Mouse (Mus musculus) left cerebral cortex, adult 2 months (tissue): ENCODE data around the gene Zfp661. TPM values are rescaled to one million over a fixed set of nuclear protein-coding genes. Genes with fewer than 3 reads are reported as not detected.
A peak's percentile ranks its signal among the peaks of the same experiment; 100 is the strongest.

Source experiments
- DNase-seq, 2 experiments: peaks; one replicate each; pipeline ENCODE4 v3.0.0; 2021 to 2022; ENCODE audit warnings: low spot score in 2 of 2, mixed read lengths in 1 of 2; ENCODE audit errors: extremely low spot score in 1 of 2
- H3K27ac ChIP-seq: fragments of 200-600 bp; 2 replicates; pipeline ENCODE4 v1.8.1; 2022
- H3K4me3 ChIP-seq: fragments of 200-600 bp; 2 replicates; pipeline ENCODE4 v1.8.1; 2022
- CTCF ChIP-seq: fragments of 200-600 bp; IDR thresholded peaks from 2 replicates; pipeline ENCODE4 v1.8.1; 2022; ENCODE audit warnings: antibody characterized with exemption, mild to moderate bottlenecking, moderate library complexity
- intact Hi-C: fragments of 180-260 bp; cut with DNase I; formaldehyde crosslinking; loops from one replicate; pipeline ENCODE4 v1.15.1; 2025
- total RNA-seq, 2 experiments: library from RNA; stranded (reverse); gene quantifications; 2 replicates each; pipeline ENCODE4 v1.2.3; 2021

Zfp661 gene
- total RNA-seq, 2 experiments from 2014 or later = 6.3 to 8.1 TPM

GRCm38 (mm10) chr2:127549711-127550110 lies 37.2 kb downstream of the Zfp661 start:
- intact Hi-C loops = no loop called here
- H3K4me3 ChIP-seq = no peak overlapping the region
- no peak overlapping the region for H3K27ac ChIP-seq
- no peak for TF ChIP-seq CTCF
- DNase-seq = no peak

- Histone ChIP-seq H3K27ac (no peak overlapping the region), H3K4me3 (no peak overlapping the region)
- intact Hi-C loops = no loop called here
- no peak for TF ChIP-seq CTCF
- no peak for DNase-seq
Observed at GRCm38 (mm10) chr2:127548342-127549074, 38.4 kb downstream of the Zfp661 start.

- TF ChIP-seq CTCF = no peak
- no peak for DNase-seq
- intact Hi-C loops = no loop called here
- H3K4me3 ChIP-seq = no peak overlapping the region
- no peak overlapping the region for H3K27ac ChIP-seq
Observed at GRCm38 (mm10) chr2:127541697-127542096, 45.2 kb downstream of the Zfp661 start.

GRCm38 (mm10) chr2:127541185-127541584 lies 45.7 kb downstream of the Zfp661 start, which contains the start of gene Prom2:
Gene Prom2, minus strand, starts transcription at chr2:127541467.
- no peak for TF ChIP-seq CTCF
- no peak within 1 kb of the TSS for H3K4me3 ChIP-seq
- no peak within 1 kb of the TSS for H3K27ac ChIP-seq

GRCm38 (mm10) chr2:127539494-127539893 lies 47.4 kb downstream of the Zfp661 start:
- peak; percentile 62 for TF ChIP-seq CTCF
- intact Hi-C loops = no loop called here
- Histone ChIP-seq H3K4me3 (no peak overlapping the region), H3K27ac (no peak overlapping the region)
- DNase-seq = peak in 1 of 2 experiments; percentile 33

More at GRCm38 (mm10) chr2:127541185-127541584, 45.7 kb downstream of the Zfp661 start, which contains the start of gene Prom2:
- intact Hi-C loops = no loop called here
- no peak for DNase-seq

- Histone ChIP-seq H3K4me3 (no peak overlapping the region), H3K27ac (no peak overlapping the region; the same call in 1 of the 2 replicates)
- TF ChIP-seq CTCF = no peak
- intact Hi-C loops = loop anchor here (2.0 kb wide), 1 partner anchor 15 kb away; the partner anchor contains the start of gene Kcnip3
- DNase-seq = peak; percentile 44 to 64
Observed at GRCm38 (mm10) chr2:127537548-127537947, 49.3 kb downstream of the Zfp661 start.

GRCm38 (mm10) chr2:127535363-127535762 lies 51.5 kb downstream of the Zfp661 start:
- H3K4me3 ChIP-seq = no peak overlapping the region
- no peak for TF ChIP-seq CTCF
- peak; percentile 55 to 84 for DNase-seq
- H3K27ac ChIP-seq = no peak overlapping the region
- intact Hi-C loops = loop anchor here (1.0 kb wide), 1 partner anchor 18 kb away; no protein-coding TSS in a partner anchor

- intact Hi-C loops = no loop called here
- DNase-seq = no peak
- H3K4me3 ChIP-seq = no peak overlapping the region
- H3K27ac ChIP-seq = no peak overlapping the region
- TF ChIP-seq CTCF = no peak
Observed at GRCm38 (mm10) chr2:127532379-127532778, 54.5 kb downstream of the Zfp661 start.

- H3K4me3 ChIP-seq = no peak overlapping the region
- TF ChIP-seq CTCF = no peak
- no peak overlapping the region for H3K27ac ChIP-seq
- intact Hi-C loops = no loop called here
- DNase-seq = no peak
Observed at GRCm38 (mm10) chr2:127531592-127531991, 55.3 kb downstream of the Zfp661 start.

- no peak for TF ChIP-seq CTCF
- no peak overlapping the region for H3K27ac ChIP-seq
- intact Hi-C loops = no loop called here
- no peak for DNase-seq
- no peak overlapping the region for H3K4me3 ChIP-seq
Observed at GRCm38 (mm10) chr2:127530418-127530817, 56.5 kb downstream of the Zfp661 start.

- no peak for TF ChIP-seq CTCF
- DNase-seq = no peak
- intact Hi-C loops = no loop called here
- Histone ChIP-seq H3K4me3 (no peak overlapping the region), H3K27ac (no peak overlapping the region)
Observed at GRCm38 (mm10) chr2:127525004-127525775, 61.7 kb downstream of the Zfp661 start.

Other genes with a start within 250 kb of the Zfp661 start
- not detected for gene Astl, start 248.5 kb downstream of the Zfp661 start, total RNA-seq
- gene Adra2b, start 223.9 kb downstream of the Zfp661 start, total RNA-seq = under 1 TPM; 0.32 to 0.54 TPM
- under 1 TPM; 0.29 to 0.37 TPM for gene Gpat2, start 161.9 kb downstream of the Zfp661 start, total RNA-seq
- 10 to 100 TPM; 15.9 to 20.5 TPM for gene Fahd2a, start 142.5 kb downstream of the Zfp661 start, total RNA-seq
- gene Kcnip3, start 65.0 kb downstream of the Zfp661 start, total RNA-seq = 100 to 1,000 TPM; 114 to 126 TPM
- gene Prom2, start 45.6 kb downstream of the Zfp661 start, total RNA-seq = 1 to 10 TPM in 1 of 2 experiments, under 1 TPM in 1; 0.16 to 1.2 TPM
- gene Mrps5, start 128 bp upstream of the Zfp661 start, total RNA-seq = 10 to 100 TPM; 82.1 to 94.5 TPM
- 10 to 100 TPM; 59.8 to 65.0 TPM for gene Mal, start 69.6 kb upstream of the Zfp661 start, total RNA-seq
- gene Mall, start 142.8 kb upstream of the Zfp661 start, total RNA-seq = 1 to 10 TPM; 1.4 to 1.8 TPM
- 10 to 100 TPM; 15.5 to 18.2 TPM for gene Nphp1, start 201.8 kb upstream of the Zfp661 start, total RNA-seq
- 10 to 100 TPM; 50.3 to 51.2 TPM for gene Mtln, start 205.4 kb upstream of the Zfp661 start, total RNA-seq
- under 1 TPM in 1 of 2 experiments, not detected in 1; 0.16 TPM for gene Bub1, start 244.8 kb upstream of the Zfp661 start, total RNA-seq